Mouse (Mus musculus): ENCODE measurements around the gene Gpatch1.
A peak's percentile ranks its signal among the peaks of the same experiment; 100 is the strongest.

Gpatch1 gene

DNA sequence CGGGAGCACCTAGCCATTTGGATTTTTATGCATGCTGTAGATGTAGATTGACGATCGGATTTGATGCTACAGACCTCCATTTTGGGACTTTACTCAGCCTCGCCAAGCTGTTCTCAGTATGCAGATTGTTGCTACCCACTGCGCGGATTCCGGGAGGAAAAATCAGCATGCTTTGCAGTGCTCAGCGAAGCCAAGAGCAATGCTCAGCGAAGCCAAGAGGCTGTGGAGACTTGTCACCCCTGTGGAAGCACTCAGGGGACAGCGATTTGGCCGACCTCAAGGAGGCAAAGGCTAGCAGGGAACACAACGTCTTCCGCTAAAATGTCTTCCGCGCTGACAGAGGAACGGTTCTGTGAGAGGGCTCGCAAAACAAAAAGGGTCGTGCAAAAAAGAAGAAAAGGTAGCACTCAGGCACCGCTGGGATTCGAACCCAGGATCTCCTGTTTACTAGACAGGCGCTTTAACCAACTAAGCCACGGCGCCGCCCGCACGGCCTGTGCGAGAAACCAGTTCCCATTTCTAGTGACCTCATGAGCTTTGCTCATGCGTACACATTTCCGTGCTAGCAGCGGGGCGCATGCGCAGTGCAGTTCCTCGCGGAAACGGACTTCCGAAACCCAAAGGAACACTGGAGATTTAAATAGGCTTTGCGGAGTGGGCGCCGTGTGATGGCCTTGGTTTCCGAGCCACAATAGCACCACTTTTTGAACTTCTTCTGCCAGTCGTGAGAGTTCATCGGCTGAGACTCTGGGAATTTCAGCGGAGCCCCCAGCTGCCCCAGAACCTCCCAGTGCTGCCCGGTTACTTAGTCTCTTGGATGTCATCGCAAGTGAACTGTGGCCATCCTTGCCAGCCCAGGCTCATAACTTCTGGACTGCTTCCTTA, 83.6 kb downstream of the Gpatch1 start:
- DNase-seq (ENCODE audit: low spot score in 2 of 2), result peak; percentile 95 to 98

DNA sequence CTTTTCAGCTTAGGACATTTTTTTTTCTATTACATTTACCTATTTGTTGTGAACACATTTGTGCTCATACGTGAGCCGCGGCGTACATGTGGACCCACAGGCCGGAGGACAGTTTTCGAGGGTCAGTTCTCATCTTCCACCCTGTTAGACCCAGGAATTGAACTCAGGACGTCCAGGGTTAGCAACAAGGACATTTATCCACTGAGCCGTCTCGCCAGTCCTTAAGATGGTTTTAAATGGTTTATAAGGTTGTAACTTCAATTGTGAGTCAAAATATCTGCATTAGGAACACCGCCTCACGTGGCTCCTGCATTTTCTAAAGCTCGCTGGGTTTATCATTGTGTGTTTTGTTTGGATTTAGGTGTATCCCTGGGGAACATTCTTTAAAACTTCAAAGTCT, 84.4 kb downstream of the Gpatch1 start:
- no peak for DNase-seq (ENCODE audit: low spot score in 2 of 2)

DNA sequence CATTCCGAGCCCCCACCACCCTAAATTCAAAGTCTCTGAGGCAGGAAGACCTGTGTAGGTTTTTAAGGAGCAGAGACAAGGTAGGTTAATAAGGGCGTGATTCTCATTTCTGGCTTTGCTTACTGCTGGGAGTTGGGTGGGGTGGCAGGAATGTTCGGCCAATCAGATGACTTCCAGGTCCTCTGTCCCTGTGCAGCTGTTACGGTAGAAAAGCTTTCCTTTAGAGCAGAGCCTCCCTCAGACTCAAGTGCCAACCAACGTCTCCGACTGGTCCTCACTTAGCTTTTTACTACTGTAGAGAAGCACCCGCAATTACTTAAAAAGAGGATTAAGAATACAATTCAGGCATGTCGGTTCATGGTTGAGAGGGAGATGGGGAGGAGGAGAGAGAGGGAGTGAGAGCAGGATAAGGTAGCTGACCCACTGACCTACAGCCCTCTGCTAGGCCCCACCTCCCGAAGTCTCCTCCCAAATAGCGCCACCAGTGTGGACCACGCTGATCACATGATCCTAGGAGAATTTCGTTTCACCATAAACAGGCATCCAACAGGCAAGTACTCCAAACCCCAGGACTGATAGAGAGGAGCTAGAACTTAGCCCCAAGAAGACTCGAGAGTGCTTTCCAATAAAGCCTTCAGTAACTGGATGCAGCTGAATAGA, 85.3 kb downstream of the Gpatch1 start:
- DNase-seq (ENCODE audit: low spot score in 2 of 2), result no peak

DNA sequence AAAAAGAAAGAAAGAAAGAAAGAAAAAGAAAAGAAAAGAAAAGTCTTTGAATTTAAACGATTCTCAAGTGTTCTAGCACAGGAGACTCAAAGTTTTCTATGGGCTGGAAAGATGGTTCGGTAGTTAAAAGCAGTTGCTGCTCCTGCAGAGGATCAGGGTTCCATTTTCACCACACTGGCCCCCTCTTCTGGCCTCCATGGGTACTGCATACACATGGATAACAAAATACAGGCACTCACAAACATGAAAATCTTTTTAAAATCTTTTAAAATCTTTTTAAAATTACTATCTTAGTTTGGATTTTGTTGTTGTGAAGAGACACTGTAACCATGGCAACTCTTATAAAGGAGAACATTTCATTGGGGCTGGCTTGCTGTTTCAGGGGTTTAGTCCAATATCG, 87.9 kb downstream of the Gpatch1 start:
- DNase-seq (ENCODE audit: low spot score in 2 of 2), result no peak

All from spleen, postnatal 4 days (tissue).